Mouse (Mus musculus): Measurements from ENCODE around the gene Dlgap1. TPM values are rescaled to one million over a fixed set of nuclear protein-coding genes. Genes with fewer than 3 reads are reported as not detected.

Dlgap1 gene
- polyA plus RNA-seq, 1 experiment: 0.06 TPM

- Histone ChIP-seq H3K27ac (ENCODE audit: insufficient read depth, low read length) (no peak overlapping the region), H3K36me3 (ENCODE audit: control insufficient read depth, insufficient read depth, low read length) (no peaks in the 10 kb centered on the region), H3K4me1 (ENCODE audit: control insufficient read depth, insufficient read depth, insufficient read length) (no peaks in the 10 kb centered on the region), H3K27me3 (ENCODE audit: control insufficient read depth, insufficient read depth, low read length) (no peaks in the 10 kb centered on the region), H3K4me3 (ENCODE audit: extremely low read depth, insufficient read depth, insufficient read length) (no peak overlapping the region)
- DNase-seq (ENCODE audit: low read depth in 1 of 2, low spot score in 2 of 2): peak in 1 of 2 experiments; percentile 49
- WGBS: 5% methylated on average over 28 of the region's 28 CpGs
- TF ChIP-seq CTCF (IDR thresholded peaks at IDR 0.05; ENCODE audit: extremely low read depth, insufficient read depth, insufficient read length, insufficient replicate concordance) (peak; percentile 68; the same call in 1 of the 2 replicates), POLR2A (IDR thresholded peaks at IDR 0.05; ENCODE audit: low read depth, low read length) (no peak)
Measured at GRCm38 (mm10) chr17:70706976-70707818, 738.3 kb downstream of the Dlgap1 start.

GRCm38 (mm10) chr17:70707819-70708140 is 738.9 kb downstream of the Dlgap1 start:
- TF ChIP-seq POLR2A (IDR thresholded peaks at IDR 0.05; ENCODE audit: low read depth, low read length) (no peak), CTCF (IDR thresholded peaks at IDR 0.05; ENCODE audit: extremely low read depth, insufficient read depth, insufficient read length, insufficient replicate concordance) (no peak)
- Histone ChIP-seq H3K4me1 (ENCODE audit: control insufficient read depth, insufficient read depth, insufficient read length) (no peaks in the 10 kb centered on the region), H3K36me3 (ENCODE audit: control insufficient read depth, insufficient read depth, low read length) (no peaks in the 10 kb centered on the region), H3K27ac (ENCODE audit: insufficient read depth, low read length) (no peak overlapping the region), H3K27me3 (ENCODE audit: control insufficient read depth, insufficient read depth, low read length) (no peaks in the 10 kb centered on the region), H3K4me3 (ENCODE audit: extremely low read depth, insufficient read depth, insufficient read length) (no peak overlapping the region)
- WGBS: 24% methylated on average over 6 of the region's 6 CpGs
- no peak for DNase-seq (ENCODE audit: low read depth in 1 of 2, low spot score in 2 of 2)

- no peaks in the 10 kb centered on the region for H3K4me1 ChIP-seq (ENCODE audit: control insufficient read depth, insufficient read depth, insufficient read length)
- H3K36me3 ChIP-seq (ENCODE audit: control insufficient read depth, insufficient read depth, low read length): no peaks in the 10 kb centered on the region
- H3K4me3 ChIP-seq (ENCODE audit: extremely low read depth, insufficient read depth, insufficient read length): no peak overlapping the region
- DNase-seq (ENCODE audit: low read depth in 1 of 2, low spot score in 2 of 2): no peak
- H3K27me3 ChIP-seq (ENCODE audit: control insufficient read depth, insufficient read depth, low read length): no peaks in the 10 kb centered on the region
- TF ChIP-seq POLR2A (IDR thresholded peaks at IDR 0.05; ENCODE audit: low read depth, low read length): no peak
- no peak for TF ChIP-seq CTCF (IDR thresholded peaks at IDR 0.05; ENCODE audit: extremely low read depth, insufficient read depth, insufficient read length, insufficient replicate concordance)
- 19% methylated on average over 5 of the region's 5 CpGs for WGBS
- no peak overlapping the region for H3K27ac ChIP-seq (ENCODE audit: insufficient read depth, low read length)
Measured at GRCm38 (mm10) chr17:70709545-70709944, 740.7 kb downstream of the Dlgap1 start.

- H3K27ac ChIP-seq (ENCODE audit: insufficient read depth, low read length): no peak overlapping the region
- no peak for TF ChIP-seq POLR2A (IDR thresholded peaks at IDR 0.05; ENCODE audit: low read depth, low read length)
- WGBS: 88% methylated on average over 10 of the region's 10 CpGs
Measured at GRCm38 (mm10) chr17:70713470-70713869, 744.6 kb downstream of the Dlgap1 start.

GRCm38 (mm10) chr17:70719684-70720324 is 750.9 kb downstream of the Dlgap1 start:
- H3K4me3 ChIP-seq (ENCODE audit: extremely low read depth, insufficient read depth, insufficient read length): no peak overlapping the region
- TF ChIP-seq POLR2A (IDR thresholded peaks at IDR 0.05; ENCODE audit: low read depth, low read length): no peak
- TF ChIP-seq CTCF (IDR thresholded peaks at IDR 0.05; ENCODE audit: extremely low read depth, insufficient read depth, insufficient read length, insufficient replicate concordance): no peak
- 81% methylated on average over 11 of the region's 11 CpGs for WGBS
- H3K27me3 ChIP-seq (ENCODE audit: control insufficient read depth, insufficient read depth, low read length): no peaks in the 10 kb centered on the region
- no peak overlapping the region for H3K27ac ChIP-seq (ENCODE audit: insufficient read depth, low read length)
- H3K4me1 ChIP-seq (ENCODE audit: control insufficient read depth, insufficient read depth, insufficient read length): no peaks in the 10 kb centered on the region
- no peaks in the 10 kb centered on the region for H3K36me3 ChIP-seq (ENCODE audit: control insufficient read depth, insufficient read depth, low read length)
- no peak for DNase-seq (ENCODE audit: low read depth in 1 of 2, low spot score in 2 of 2)

More at GRCm38 (mm10) chr17:70713470-70713869, 744.6 kb downstream of the Dlgap1 start:
- DNase-seq (ENCODE audit: low read depth in 1 of 2, low spot score in 2 of 2): no peak
- Histone ChIP-seq H3K36me3 (ENCODE audit: control insufficient read depth, insufficient read depth, low read length) (no peaks in the 10 kb centered on the region), H3K4me1 (ENCODE audit: control insufficient read depth, insufficient read depth, insufficient read length) (no peaks in the 10 kb centered on the region), H3K4me3 (ENCODE audit: extremely low read depth, insufficient read depth, insufficient read length) (no peak overlapping the region), H3K27me3 (ENCODE audit: control insufficient read depth, insufficient read depth, low read length) (no peaks in the 10 kb centered on the region)

DNA sequence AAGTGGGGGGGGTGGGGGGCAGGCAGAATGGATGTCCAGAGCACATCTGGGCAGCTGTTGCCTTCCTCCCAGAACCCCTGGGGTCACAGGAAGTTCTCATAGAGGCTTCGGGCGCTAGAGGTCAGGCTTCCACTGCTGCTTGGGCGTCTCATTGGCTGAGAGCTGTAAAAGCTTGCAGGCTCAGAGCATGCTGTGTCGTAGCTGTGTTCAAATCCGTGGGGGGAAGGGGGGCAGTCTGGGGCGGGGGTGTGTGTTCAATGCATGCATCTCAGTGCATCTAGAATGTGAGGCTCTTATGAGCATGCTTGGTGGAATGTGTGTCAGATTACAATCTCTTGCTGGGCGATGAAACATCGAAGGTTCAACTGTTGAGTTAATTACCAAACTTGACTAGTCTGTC is 751.9 kb downstream of the Dlgap1 start:
- Histone ChIP-seq H3K36me3 (ENCODE audit: control insufficient read depth, insufficient read depth, low read length) (no peaks in the 10 kb centered on the region), H3K4me3 (ENCODE audit: extremely low read depth, insufficient read depth, insufficient read length) (no peak overlapping the region), H3K27ac (ENCODE audit: insufficient read depth, low read length) (no peak overlapping the region), H3K27me3 (ENCODE audit: control insufficient read depth, insufficient read depth, low read length) (no peaks in the 10 kb centered on the region), H3K4me1 (ENCODE audit: control insufficient read depth, insufficient read depth, insufficient read length) (no peaks in the 10 kb centered on the region)
- WGBS: 33% methylated on average over 8 of the region's 8 CpGs
- TF ChIP-seq POLR2A (IDR thresholded peaks at IDR 0.05; ENCODE audit: low read depth, low read length) (no peak), CTCF (IDR thresholded peaks at IDR 0.05; ENCODE audit: extremely low read depth, insufficient read depth, insufficient read length, insufficient replicate concordance) (no peak)
- DNase-seq (ENCODE audit: low read depth in 1 of 2, low spot score in 2 of 2): no peak

DNA sequence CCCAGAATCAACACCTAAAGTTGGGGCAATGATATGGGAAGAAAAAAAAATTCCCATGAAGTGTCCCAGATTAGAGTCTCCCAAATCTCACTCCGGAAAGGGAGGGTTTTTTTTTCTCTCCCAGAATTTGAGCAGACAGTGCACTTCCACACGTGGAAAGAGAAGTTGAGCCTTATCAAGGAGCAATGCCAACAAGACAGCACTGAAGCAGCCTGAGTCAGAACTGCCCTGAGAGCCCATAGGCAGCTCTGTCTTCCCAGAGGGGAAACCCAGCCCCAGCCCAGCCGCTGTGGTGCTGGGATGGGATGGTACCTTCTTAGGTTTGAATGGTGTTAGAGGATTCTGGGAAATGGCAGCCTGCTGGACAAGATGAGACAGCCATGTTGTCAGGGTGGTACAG is 753.3 kb downstream of the Dlgap1 start:
- TF ChIP-seq CTCF (IDR thresholded peaks at IDR 0.05; ENCODE audit: extremely low read depth, insufficient read depth, insufficient read length, insufficient replicate concordance) (no peak), POLR2A (IDR thresholded peaks at IDR 0.05; ENCODE audit: low read depth, low read length) (no peak)
- no peak overlapping the region for H3K4me3 ChIP-seq (ENCODE audit: extremely low read depth, insufficient read depth, insufficient read length)
- WGBS: 78% methylated on average over 3 of the region's 3 CpGs
- H3K4me1 ChIP-seq (ENCODE audit: control insufficient read depth, insufficient read depth, insufficient read length): no peaks in the 10 kb centered on the region
- H3K27ac ChIP-seq (ENCODE audit: insufficient read depth, low read length): no peak overlapping the region
- no peak for DNase-seq (ENCODE audit: low read depth in 1 of 2, low spot score in 2 of 2)
- H3K36me3 ChIP-seq (ENCODE audit: control insufficient read depth, insufficient read depth, low read length): no peaks in the 10 kb centered on the region
- H3K27me3 ChIP-seq (ENCODE audit: control insufficient read depth, insufficient read depth, low read length): no peaks in the 10 kb centered on the region

All from spleen, adult 2 months (tissue).